Mouse (Mus musculus) midbrain, embryonic 14.5 days (tissue): ENCODE data around the gene Prr13. TPM values are rescaled to one million over a fixed set of nuclear protein-coding genes. Genes with fewer than 3 reads are reported as not detected.

Source experiments
- ATAC-seq: fragments of 200-750 bp; cut with Nextera tagmentation; 2 replicates; pipeline ENCODE4 v1.8.0; 2017; ENCODE audit warnings: moderate number of reproducible peaks, moderate library complexity; ENCODE audit not compliant: low FRiP score, low TSS enrichment
- DNase-seq: peaks from one replicate; pipeline ENCODE4 v3.0.0-alpha.2; 2015
- H3K27ac ChIP-seq: fragments of 300-500 bp; sonication (generic); replicated peaks from 2 replicates; pipeline ENCODE4 v1.5.1; 2014; ENCODE audit warnings: mild to moderate bottlenecking, low read depth, low read length, moderate library complexity
- H3K27me3 ChIP-seq: fragments of 300-500 bp; sonication (generic); 2 replicates; pipeline ENCODE4 v1.6.1; 2014; ENCODE audit warnings: low read length, control low read depth, mixed read lengths; ENCODE audit not compliant: control insufficient read depth, insufficient read depth
- H3K36me3 ChIP-seq: fragments of 300-500 bp; sonication (generic); 2 replicates; pipeline ENCODE4 v1.6.1; 2014; ENCODE audit warnings: low read length, control low read depth; ENCODE audit not compliant: control insufficient read depth, insufficient read depth
- H3K4me1 ChIP-seq: fragments of 300-500 bp; sonication (generic); 2 replicates; pipeline ENCODE4 v1.6.1; 2014; ENCODE audit warnings: mild to moderate bottlenecking, antibody characterized with exemption, low read length, control low read depth; ENCODE audit not compliant: control insufficient read depth, insufficient read depth
- H3K4me2 ChIP-seq: fragments of 300-500 bp; sonication (generic); 2 replicates; pipeline ENCODE4 v1.6.1; 2014; ENCODE audit warnings: mild to moderate bottlenecking, low read length, moderate library complexity
- H3K4me3 ChIP-seq: fragments of 300-500 bp; sonication (generic); replicated peaks from 2 replicates; pipeline ENCODE4 v1.5.1; 2014; ENCODE audit warnings: low read depth, low read length
- H3K9ac ChIP-seq: fragments of 300-500 bp; sonication (generic); replicated peaks from 2 replicates; pipeline ENCODE4 v1.6.1; 2014; ENCODE audit warnings: mild to moderate bottlenecking, low read length, moderate library complexity
- H3K9me3 ChIP-seq: fragments of 300-500 bp; sonication (generic); 2 replicates; pipeline ENCODE4 v1.6.1; 2016; ENCODE audit warnings: low read length, control low read depth, mixed read lengths; ENCODE audit not compliant: control insufficient read depth
- WGBS: fragments of 180-500 bp; shearing (Covaris S2); extraction: QIAGEN DNeasy Blood & Tissue Kit; methylation state at CpG from one replicate; pipeline ENCODE4 v1.1.7; 2014; 5-methylcytosine and 5-hydroxymethylcytosine counted together
- polyA plus RNA-seq: library from polyadenylated mRNA; unstranded; fragments of >200 nt; fragmentation: Nextera tagmentation; extraction: Ambion mirVana; gene quantifications from 2 replicates; pipeline ENCODE4 v1.2.1, GENCODE M21; 2014

Prr13 gene
- polyA plus RNA-seq, 1 experiment from 2014 or later = 127 TPM

GRCm38 (mm10) chr15:102468675-102469370 lies 10.0 kb downstream of the Prr13 start:
- DNase-seq = no peak
- H3K9me3 ChIP-seq = no peaks in the 10 kb centered on the region
- no peak for ATAC-seq
- no peak overlapping the region for H3K27ac ChIP-seq
- no peak overlapping the region for H3K4me2 ChIP-seq
- H3K9ac ChIP-seq = no peak overlapping the region
- H3K36me3 ChIP-seq = peaks cover 7% of the 10 kb centered on the region; the same call in 1 of the 2 replicates
- peaks cover 10% of the 10 kb centered on the region; the same call in 1 of the 2 replicates for H3K4me1 ChIP-seq
- no peak overlapping the region for H3K4me3 ChIP-seq
- WGBS = 96% methylated on average over 9 of the region's 9 CpGs
- no peaks in the 10 kb centered on the region for H3K27me3 ChIP-seq

GRCm38 (mm10) chr15:102470183-102470604 lies 11.4 kb downstream of the Prr13 start, which contains the start of gene Pcbp2:
TSS of gene Pcbp2 (plus strand) at chr15:102470539.
- under 1% methylated on average over 38 of the region's 40 CpGs for WGBS

GRCm38 (mm10) chr15:102470605-102471294 lies 11.9 kb downstream of the Prr13 start:
- WGBS = under 1% methylated on average over 47 of the region's 67 CpGs
- no peaks in the 10 kb centered on the region for H3K27me3 ChIP-seq
- H3K9ac ChIP-seq = peak overlapping the region; percentile 89
- peaks cover 10% of the 10 kb centered on the region; the same call in 1 of the 2 replicates for H3K4me1 ChIP-seq
- peak overlapping the region; percentile 76 for H3K4me3 ChIP-seq
- ATAC-seq (peak; percentile 77), DNase-seq (peak; percentile 92)
- no peaks in the 10 kb centered on the region for H3K9me3 ChIP-seq
- H3K27ac ChIP-seq = peak overlapping the region; percentile 95
- peaks cover 26% of the 10 kb centered on the region for H3K36me3 ChIP-seq
- H3K4me2 ChIP-seq = peak overlapping the region; percentile 75

More at GRCm38 (mm10) chr15:102470183-102470604, 11.4 kb downstream of the Prr13 start, which contains the start of gene Pcbp2:
- Histone ChIP-seq H3K9ac (peak within 1 kb of the TSS; percentile 89), H3K27ac (peak within 1 kb of the TSS; percentile 95), H3K9me3 (no peaks in the 10 kb centered on the region), H3K4me1 (peaks cover 10% of the 10 kb centered on the region; the same call in 1 of the 2 replicates), H3K27me3 (no peaks in the 10 kb centered on the region), H3K4me2 (peak within 1 kb of the TSS; percentile 75), H3K4me3 (peak within 1 kb of the TSS; percentile 76), H3K36me3 (peaks cover 20% of the 10 kb centered on the region)
- ATAC-seq (peak; percentile 98), DNase-seq (peak; percentile 99)

- H3K4me3 ChIP-seq = peak overlapping the region; percentile 76
- ATAC-seq = no peak
- no peaks in the 10 kb centered on the region for H3K27me3 ChIP-seq
- H3K9me3 ChIP-seq = no peaks in the 10 kb centered on the region
- no peak for DNase-seq
- peak overlapping the region; percentile 75 for H3K4me2 ChIP-seq
- H3K9ac ChIP-seq = peak overlapping the region; percentile 89
- H3K36me3 ChIP-seq = peaks cover 31% of the 10 kb centered on the region
- WGBS = 1% methylated on average over 10 of the region's 10 CpGs
- peaks cover 10% of the 10 kb centered on the region; the same call in 1 of the 2 replicates for H3K4me1 ChIP-seq
- peak overlapping the region; percentile 95 for H3K27ac ChIP-seq
Measured at GRCm38 (mm10) chr15:102471295-102471645, 12.4 kb downstream of the Prr13 start.

- peaks cover 35% of the 10 kb centered on the region for H3K36me3 ChIP-seq
- H3K9me3 ChIP-seq = no peaks in the 10 kb centered on the region
- H3K27ac ChIP-seq = no peak overlapping the region
- peak overlapping the region; percentile 75 for H3K4me2 ChIP-seq
- peak overlapping the region; percentile 76 for H3K4me3 ChIP-seq
- DNase-seq (no peak), ATAC-seq (no peak)
- H3K27me3 ChIP-seq = no peaks in the 10 kb centered on the region
- H3K4me1 ChIP-seq = peaks cover 10% of the 10 kb centered on the region; the same call in 1 of the 2 replicates
- H3K9ac ChIP-seq = no peak overlapping the region; the same call in 1 of the 2 replicates
Measured at GRCm38 (mm10) chr15:102471727-102472126, 12.9 kb downstream of the Prr13 start.

- H3K4me3 ChIP-seq = no peak overlapping the region
- H3K9me3 ChIP-seq = no peaks in the 10 kb centered on the region
- H3K27ac ChIP-seq = no peak overlapping the region
- 64% methylated on average over 2 of the region's 2 CpGs for WGBS
- no peaks in the 10 kb centered on the region for H3K27me3 ChIP-seq
- ATAC-seq = no peak
- DNase-seq = no peak
- no peak overlapping the region for H3K9ac ChIP-seq
- peaks cover 10% of the 10 kb centered on the region; the same call in 1 of the 2 replicates for H3K4me1 ChIP-seq
- no peak overlapping the region for H3K4me2 ChIP-seq
- H3K36me3 ChIP-seq = peaks cover 51% of the 10 kb centered on the region
Measured at GRCm38 (mm10) chr15:102473246-102473645, 14.4 kb downstream of the Prr13 start.

- WGBS = 94% methylated on average over 2 of the region's 2 CpGs
- H3K27ac ChIP-seq = no peak overlapping the region
- H3K9ac ChIP-seq = no peak overlapping the region
- H3K4me3 ChIP-seq = no peak overlapping the region
- ATAC-seq = no peak
- no peak for DNase-seq
- peaks cover 62% of the 10 kb centered on the region for H3K36me3 ChIP-seq
- peaks cover 10% of the 10 kb centered on the region; the same call in 1 of the 2 replicates for H3K4me1 ChIP-seq
- H3K27me3 ChIP-seq = no peaks in the 10 kb centered on the region
- H3K4me2 ChIP-seq = no peak overlapping the region
- H3K9me3 ChIP-seq = no peaks in the 10 kb centered on the region
Measured at GRCm38 (mm10) chr15:102474520-102474919, 15.7 kb downstream of the Prr13 start.

GRCm38 (mm10) chr15:102483136-102483535 lies 24.3 kb downstream of the Prr13 start:
- Histone ChIP-seq H3K9me3 (no peaks in the 10 kb centered on the region), H3K36me3 (peaks cover 93% of the 10 kb centered on the region), H3K9ac (no peak overlapping the region), H3K4me3 (no peak overlapping the region), H3K27me3 (no peaks in the 10 kb centered on the region), H3K4me1 (no peaks in the 10 kb centered on the region), H3K27ac (no peak overlapping the region), H3K4me2 (no peak overlapping the region)
- DNase-seq (no peak), ATAC-seq (no peak)
- 94% methylated on average over 3 of the region's 3 CpGs for WGBS
